Mouse (Mus musculus) liver, adult 2 months (tissue): ENCODE data around the gene Cfap74.

Experiments used
- CTCF ChIP-seq: fragments of 200-500 bp; IDR thresholded peaks from 2 replicates; pipeline ENCODE4 v1.5.1; 2011; ENCODE audit warnings: low read depth, low read length, control low read depth
- POLR2A ChIP-seq: fragments of 200-500 bp; IDR thresholded peaks from 2 replicates; pipeline ENCODE4 v1.6.1; 2011; ENCODE audit warnings: low read length, control low read depth; ENCODE audit not compliant: insufficient read depth; ENCODE audit errors: extremely low read depth

DNA sequence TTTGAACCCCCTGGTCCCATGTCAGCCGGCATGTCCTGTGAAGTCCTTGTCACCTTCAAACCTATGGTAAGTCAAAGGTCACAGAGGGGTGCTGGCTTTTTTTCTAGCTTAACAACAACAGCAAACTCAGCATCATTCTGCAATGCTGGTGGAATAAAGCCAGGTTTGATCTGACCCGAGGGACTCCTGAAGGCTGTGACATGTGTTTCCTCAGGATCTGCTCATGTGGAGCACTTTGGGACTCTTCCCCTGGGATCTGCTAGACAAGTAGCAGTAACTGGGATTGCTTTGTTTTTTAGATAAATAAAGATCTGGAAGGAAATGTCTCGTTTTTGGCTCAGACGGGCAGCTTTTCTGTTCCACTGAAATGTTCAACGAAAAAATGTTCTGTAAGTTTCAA, 25.0 kb downstream of the Cfap74 start:
- TF ChIP-seq POLR2A (no peak), CTCF (no peak)
